Mouse (Mus musculus) spleen, postnatal 4 days (tissue): ENCODE measurements at regions not wholly inside any gene's neighbourhood (a gene's known extent, or its start where the extent isn't known, plus 50 kb on each side); places are given as distances from the start of the nearest gene placed in this dataset.

Experiments
- DNase-seq, 2 experiments: peaks; one replicate each; pipeline ENCODE4 v3.0.0; 2022; ENCODE audit warnings: low spot score in 2 of 2

DNA sequence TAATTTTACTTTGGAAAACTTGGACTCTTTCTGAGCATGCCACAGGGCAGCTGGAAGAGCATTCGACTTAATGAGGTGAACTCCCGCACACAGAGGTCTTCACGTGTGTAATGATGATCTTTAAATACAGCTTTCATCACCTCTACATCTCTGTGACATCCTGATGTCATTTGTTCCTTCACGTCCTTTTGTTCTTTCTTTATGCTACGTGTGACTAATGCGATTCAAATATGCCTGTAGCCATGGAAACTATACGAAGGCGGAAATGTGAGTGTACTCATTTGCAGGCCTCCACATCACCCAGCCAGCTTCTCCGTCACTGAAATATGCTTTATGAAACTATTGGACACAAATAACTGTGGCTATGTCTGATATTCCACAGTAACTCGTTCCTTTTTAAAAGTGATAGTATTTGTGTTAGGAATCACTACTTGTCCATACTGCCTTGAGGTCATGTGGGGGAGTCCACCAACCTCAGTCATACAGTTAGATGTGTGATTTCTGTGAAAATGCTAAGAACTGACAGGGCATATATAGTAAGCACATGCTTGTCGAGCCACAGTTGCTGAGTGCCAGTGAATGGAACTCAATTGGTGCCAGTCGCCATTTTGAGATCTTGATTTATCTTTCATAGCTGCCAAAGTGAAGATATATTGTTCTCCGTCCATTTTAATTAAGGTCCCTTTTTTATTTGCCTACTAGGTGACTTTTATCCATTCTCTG, 145.9 kb downstream of the Plk2 start:
- no peak for DNase-seq

DNA sequence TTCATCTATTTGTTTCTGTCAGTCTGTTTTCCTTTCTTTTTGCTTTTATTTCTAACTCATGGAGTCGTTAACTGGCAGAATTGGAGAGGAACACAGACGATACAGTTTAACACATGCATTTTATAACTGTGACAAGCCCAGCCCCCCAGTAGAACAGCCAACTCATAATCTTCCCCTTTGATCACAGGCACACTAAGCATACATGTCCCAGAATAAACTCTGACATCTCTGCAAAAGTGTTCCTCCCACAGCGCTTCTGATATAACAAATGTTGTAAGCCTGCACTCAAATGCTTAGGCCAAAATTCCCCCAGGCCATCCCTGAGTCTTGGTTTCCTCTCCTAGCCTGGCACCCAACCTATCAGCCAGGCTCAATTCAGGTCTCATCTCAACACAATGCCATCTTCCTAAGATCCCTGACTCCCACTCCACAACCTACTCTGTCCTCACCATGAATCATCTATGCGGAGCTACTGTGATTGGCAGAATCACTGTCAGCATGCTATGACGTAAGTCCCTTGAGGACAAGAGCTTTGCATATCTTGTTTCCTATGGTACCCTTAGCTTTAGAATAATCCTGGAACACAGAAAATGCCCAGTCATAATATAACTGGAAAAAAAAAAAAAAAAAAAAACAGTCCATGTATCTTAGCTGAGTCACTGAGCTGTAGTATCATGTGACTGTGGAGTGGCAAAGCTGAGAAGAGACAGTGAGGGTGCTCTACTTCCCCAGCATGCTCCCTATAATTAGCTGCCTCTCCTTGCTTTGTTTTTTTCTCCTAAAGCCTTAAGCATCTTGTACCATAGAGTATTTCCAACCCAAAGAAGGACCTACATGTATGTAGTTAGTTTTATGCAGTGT, 146.7 kb downstream of the Plk2 start:
- DNase-seq: no peak

DNA sequence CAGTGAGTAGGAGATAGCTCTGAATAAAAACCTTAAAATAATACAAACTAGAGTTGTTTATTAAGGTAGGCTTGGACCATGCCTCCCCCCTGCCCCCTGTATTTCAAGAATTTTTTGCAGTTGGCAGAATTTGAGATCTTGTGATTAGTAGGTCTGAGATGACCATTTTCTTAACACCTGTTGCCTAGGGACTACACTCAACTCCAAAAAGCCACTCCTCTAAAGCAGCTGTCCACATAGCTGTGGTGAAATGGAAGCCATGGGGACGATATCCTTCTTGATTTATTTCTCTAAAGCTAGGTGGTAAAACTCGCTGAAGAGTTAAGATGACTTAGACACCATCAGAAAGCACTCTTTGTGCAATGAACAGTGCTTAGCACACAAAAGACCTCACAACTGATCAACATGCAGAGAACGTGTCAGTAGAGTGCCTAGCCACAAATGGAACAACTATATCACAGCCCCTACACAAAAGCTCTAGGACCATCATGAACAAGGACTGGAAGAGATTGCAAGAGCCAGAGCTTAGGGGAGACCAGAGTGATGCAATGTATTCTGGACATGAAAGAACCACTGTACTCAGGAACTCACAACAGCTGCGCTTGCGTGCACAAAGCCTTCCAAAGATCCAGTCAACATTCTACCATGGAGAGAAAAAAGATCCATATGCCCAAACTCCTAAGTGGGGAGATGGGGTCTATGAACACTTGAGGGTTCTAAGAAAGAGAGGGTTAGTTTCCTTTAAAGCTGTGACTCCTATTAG, 147.6 kb downstream of the Plk2 start:
- no peak for DNase-seq

DNA sequence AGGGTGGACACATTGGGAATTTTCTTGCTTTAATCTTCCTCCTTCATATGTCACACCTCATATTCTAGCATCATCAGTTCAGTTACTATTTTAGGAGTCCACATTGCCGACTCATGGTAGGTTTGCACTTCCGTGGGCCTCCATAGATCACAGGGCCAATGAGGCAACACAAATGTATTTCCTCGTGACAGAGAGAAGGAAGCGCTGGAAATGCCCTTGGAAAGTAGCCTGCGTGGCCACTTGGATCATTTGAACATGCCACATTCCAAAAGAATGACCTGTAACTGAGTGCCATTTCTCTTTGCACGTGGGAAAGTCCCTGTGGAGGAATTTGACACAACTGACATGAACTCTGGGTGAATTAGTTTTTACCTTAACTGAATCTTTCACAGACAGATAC, 150.6 kb downstream of the Plk2 start:
- no peak for DNase-seq

DNA sequence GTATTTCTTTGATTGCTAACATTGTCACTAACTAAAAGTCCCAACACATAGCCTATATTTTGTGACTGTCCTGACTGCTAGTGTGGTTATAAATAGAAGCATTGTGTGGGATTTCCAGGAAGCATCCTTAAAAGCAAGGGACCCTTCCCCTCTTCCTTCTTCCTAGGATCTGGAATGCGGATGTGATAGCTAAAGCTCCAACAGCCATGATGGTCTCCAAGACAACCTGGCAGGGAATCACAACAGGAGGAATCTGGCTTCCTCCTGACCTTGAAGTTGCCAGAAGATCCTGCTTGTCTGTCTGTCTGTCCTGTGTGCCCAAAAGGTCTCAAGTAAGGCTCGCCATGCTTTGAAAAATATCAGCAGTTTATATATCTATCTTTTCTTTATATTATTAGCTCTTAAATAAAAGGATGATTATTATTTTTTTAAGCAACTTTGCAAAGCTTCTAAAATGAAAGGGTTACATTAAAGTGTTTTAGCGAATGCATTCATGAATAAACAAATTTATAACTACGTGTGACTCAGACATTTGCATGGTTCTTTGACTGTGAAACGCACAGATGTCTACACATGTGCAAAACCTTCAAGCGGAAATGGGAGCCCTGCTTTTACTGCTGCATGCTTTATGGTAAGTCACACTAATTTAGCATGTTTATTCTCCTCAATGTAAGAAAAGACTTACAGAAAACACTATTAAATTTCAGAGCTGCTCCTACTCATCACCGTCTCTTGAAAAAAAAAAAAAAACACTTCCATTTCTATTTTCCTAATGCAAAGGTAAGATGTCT, 160.9 kb downstream of the Plk2 start:
- DNase-seq: no peak

DNA sequence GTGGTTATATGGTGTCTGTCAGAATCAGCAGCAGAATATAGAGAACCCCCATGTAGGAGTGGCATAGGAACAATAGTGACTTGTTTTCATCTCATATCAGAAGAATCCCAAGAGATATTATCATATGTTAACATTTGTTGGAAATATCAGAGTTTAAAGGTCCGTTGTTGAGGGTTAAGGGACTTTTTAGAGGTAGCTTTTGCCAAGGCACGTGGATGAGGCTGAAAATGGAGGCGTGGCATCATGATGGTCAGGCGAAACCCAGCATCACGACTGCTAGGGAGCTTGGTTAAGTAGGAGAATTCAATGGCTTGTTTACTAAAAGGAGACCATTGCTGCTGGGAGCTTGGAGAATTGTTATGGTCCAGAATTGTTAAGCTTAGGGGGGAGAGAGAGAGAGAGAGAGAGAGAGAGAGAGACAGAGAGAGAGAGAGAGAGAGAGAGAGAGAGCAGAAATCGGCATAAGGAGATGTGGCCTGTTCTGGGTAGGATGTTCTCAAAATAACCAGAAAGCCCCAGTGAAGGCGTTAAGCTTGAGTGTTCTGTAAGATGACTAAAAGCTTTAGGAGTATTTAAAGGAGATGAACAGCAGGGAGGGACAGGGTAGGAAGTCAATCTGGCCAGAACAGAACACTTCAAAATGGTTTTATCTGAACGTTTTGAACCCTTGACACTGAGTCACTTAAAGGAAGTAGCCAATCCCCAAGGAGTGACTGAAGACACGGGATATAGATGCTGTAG, 161.7 kb downstream of the Plk2 start:
- no peak for DNase-seq

DNA sequence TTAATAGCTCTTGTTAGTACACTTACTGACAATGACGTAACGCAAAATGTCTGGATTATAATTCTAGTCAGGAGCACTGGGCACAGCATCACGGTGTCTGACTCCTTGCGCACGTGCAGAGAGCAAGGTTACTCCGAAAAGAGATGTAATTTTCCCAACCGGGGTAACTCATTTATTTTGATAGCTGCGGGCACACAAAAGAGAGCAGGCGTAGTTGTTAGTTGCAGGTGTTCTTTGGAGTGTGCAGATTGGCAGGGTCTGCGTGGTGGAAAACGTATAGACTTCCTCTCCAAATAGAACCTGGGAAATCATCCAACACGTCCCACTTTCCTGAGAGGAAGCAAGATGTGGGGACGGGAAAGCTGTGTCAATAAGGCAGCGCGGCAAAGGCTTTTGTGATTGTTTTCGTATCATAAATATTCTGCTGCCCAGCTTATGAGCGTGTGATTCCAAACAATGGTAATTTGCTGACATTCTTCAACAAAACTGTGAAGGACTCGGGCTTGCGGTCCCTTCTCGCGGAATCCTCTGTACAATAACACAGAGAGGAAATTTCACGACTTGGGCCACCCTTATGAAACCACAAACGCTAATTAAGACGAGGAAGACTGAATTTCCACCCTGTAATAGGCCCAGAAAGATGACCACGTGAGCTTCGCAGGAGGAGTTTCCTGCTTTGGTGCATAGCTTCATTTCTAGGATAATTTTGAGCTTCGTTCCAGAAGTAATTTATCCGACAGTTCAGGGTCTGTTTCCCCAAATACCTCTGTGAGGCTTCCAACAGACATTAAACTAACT, 163.3 kb downstream of the Plk2 start:
- DNase-seq: no peak

DNA sequence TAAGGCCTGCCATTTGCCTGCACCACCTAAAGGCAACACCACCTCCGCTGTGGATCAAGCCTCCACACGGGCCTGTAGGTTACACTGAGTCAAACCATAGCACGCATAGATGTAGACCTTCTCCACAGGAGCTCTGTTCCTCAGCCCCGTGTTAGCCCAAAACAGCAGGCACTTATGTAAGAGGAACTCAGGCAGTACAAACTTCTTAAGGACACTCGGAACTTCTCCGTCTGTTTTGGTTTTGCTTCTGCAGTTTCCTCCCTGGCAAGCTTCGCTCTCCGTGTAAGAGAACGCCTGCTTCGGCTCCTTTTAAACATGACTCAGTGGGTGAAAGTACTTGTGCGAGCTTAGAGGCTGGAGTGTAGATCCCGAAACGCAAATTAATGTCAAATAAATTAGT, 165.7 kb downstream of the Plk2 start:
- no peak for DNase-seq

DNA sequence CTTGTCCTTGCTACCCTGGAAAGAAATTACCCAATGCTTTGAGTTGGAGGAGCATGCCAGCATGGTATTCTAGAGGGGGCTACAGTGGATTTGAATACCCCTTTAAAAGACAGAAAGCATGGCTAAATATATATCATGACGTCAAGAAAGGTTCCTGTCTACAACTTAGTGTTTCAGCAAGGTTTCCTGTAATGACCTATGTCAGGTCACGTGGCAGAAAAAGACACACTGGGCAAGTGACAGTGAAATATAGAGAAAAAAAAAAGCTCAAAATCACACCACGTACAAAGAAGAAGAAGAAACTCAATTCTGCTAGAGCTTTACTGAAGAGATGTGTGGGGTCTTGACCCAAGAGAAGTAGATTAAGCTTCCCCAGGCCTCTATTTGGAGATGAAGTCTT, 167.7 kb downstream of the Plk2 start:
- no peak for DNase-seq

DNA sequence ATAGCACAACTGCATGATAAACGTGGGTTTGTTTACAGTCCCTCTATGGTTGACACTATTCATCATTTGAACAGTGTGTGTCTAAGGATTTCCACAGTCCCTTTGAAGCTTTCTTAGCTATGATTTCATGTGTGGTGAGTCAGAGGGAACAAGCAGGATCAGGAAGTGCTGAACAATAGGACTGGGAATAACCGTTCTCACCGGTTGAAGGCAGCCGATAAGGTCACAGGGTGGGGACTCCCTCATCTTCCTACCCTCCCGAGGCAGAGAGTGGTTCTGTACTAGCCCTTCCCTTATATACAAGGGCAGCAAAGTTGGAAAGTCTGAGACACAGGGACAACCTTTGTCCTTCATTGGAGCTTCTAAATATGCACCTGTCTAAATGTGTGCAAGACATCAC, 168.1 kb downstream of the Plk2 start:
- DNase-seq: no peak

DNA sequence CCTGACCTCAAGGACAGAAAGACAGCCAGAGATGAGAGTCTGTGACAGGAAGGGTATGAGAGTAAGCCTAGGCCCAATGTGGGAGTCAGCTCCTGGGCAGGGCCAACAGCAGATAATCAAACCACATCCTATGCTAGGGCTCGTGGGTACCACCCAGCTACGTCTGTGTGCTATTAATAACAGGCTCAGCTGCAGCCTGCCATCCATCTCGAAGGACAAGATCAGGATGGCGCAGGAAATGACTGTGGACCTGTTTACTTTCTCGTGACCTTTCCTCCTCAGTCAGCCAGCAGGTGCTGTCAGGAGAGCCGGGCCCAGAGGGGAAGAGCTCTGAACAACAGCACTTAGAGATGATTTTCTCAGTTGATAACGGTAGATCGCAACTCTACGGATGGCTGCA, 169.1 kb downstream of the Plk2 start:
- DNase-seq: peak; percentile 33 to 62

DNA sequence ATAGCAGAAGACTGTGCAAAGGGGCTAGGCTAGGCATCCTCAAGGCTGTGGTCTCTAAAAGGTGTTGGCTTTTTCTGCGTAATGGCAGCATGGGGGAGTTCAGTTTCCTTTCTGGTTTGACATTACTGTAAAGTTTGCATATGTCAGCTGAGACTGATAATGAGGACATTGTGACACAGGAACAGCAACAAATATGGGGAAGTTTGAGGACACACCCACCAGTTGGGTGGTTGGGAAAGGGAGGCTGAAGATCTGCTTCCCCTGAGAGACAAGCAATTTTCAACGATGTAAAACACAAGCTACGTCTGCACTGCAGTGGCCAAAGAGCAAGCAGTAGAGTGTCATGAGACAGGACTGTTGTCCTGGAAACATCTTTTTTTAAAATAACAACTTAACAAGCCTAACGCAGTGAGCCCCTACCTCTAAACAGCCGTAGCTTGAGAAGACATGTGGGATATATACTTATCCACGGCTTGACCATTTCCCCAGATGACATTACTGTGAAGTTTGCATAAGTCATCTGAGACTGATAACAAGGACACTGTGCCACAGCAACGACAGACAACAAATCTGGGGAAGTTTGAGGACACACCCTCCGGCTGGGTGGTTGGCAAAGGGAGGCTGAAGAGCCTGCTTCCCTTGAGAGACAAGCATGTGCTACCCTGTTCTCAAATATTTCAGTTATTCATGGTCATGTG, 173.8 kb downstream of the Plk2 start:
- peak in 1 of 2 experiments; percentile 25 for DNase-seq

DNA sequence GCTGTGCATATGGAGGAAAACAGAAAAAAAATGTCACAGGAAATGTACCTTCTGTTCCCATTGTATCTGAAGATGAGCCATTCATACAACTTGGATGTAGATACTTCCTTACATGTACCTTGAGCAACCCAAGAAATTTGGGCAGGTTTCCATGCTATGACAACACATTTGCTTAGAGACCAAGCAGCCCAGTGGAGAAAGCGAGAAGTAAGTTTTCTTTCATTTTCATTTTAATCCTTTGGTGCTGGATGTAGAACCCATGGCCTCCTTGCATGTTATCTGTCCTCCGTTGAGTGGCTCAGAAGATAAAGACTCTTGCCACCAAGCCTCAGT, 174.3 kb downstream of the Plk2 start:
- no peak for DNase-seq

DNA sequence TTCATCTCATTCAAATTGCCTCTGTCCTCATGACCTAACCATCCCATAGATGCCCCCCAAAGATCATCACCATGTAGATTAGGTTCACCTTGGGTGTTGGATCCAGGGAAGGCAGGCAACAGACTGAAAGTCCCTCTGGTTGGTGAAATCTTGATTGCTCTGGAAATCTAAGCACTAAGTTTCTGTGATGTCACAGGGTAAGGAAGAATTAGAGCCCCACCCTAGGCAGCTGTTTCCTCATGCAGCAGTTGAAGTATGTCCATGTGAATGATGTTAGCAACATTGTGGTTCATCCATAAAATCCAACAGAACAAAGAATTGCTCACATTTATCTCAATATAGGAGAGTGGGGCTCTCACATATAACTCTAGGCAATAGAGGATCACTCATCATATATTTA, 175.5 kb downstream of the Plk2 start:
- no peak for DNase-seq

DNA sequence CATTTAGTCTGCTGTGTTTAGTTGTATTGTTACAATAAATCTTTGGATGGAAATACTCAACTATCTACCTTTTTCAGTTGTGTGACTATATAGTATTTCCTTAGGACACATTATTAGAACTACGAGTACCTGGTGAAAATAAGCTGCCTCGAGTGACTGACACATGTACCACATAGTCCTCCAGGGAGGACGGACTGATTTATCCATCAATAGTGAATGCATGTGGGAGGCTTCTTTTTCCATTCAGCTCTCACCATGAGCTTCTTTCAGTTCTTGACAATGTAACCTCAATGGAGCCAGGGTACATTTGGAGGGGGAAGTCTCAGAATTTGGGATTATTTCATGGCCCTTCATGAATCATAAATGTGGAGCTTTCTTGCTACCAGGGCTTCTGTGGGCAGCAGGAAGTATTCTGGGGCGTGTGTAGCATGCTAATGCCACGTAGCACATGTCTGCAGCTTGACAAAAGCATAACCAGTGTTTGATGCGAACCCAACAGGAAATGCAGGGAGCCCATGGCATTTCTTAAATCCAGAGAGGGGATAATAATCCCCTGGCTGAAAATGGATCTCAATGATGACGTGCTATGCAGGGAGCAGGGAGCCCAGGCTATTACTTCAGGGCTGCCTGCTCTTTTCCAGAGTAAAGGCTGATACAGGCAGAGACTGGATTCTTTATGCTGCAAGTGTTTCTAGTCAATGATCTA, 178.7 kb downstream of the Plk2 start:
- no peak for DNase-seq

DNA sequence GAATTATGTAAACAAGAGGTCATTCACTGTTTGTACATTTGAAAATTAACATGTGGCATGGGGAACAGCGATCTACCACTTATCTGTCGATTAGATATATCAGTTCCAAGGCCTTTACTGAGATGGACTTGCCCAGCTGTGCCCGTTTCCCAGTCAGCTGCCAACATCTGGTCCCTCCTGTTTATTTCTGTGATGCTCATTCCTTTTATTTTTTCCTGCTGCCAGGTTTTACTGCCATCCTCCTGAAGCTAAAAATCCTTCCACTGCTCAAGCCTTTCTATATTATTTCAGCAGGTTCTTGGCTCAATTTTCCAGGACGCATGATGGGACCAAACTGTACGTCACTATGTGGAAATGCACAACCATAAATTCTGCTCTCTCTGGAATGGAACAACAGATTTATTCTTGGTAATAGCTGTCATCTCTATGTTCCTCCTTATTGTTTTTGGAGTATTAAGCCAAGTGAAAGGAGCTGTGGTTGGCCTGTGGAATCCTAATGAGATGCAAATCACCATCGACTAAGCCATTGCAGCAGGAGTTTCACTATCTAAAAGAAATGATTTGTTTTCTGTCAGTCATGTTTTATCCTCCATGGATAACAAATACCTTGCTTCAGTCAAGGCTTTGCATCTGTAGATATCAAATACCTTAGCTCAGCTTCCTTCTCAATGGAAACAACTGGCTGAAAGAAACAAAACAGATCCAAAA, 180.1 kb downstream of the Plk2 start:
- DNase-seq: no peak

DNA sequence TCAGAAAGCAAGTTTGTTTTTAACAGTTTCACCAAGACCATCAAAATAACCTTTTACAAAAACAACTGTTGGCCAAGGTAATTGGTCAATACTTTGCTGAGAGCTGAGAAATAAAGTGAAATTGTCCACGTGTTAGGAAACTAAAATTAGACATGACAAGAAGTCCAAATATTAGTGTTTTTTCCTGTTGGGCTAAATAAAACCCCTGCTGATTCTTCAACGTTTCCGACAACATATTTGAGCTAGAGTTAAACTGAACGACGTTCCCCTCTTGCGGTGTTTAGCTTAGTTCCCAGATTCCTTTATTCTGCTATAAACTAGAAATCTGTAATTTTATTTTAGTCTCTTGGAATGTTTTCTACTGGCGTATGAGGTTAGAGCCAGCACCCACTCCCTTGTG, 183.3 kb downstream of the Plk2 start:
- no peak for DNase-seq

DNA sequence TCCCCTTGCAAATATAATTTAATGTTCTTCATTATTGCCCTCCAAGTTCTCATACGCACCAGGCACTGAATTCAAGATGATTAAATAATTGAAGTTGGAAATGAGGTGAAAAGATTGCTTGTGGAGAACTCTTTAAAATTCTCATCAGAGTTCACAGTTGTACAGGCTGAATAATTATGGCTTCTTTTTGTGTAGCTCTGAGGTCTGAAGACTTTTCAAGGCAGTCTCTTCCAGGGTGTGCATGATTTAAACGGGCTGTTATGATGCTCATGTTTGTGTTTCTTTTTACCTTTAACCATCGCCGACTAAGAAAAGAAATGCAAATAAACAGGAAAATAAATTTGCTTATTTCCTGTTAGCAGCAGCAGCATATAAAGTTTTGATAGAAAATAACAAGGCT, 185.3 kb downstream of the Plk2 start:
- no peak for DNase-seq
